Mouse (Mus musculus) spleen, adult 2 months (tissue): ENCODE measurements around the gene Polr2e.

Experiments
- CTCF ChIP-seq: fragments of 200-500 bp; IDR thresholded peaks from 2 replicates; pipeline ENCODE4 v1.5.1; 2011; ENCODE audit warnings: mild to moderate bottlenecking, inconsistent platforms; ENCODE audit not compliant: insufficient read depth, insufficient read length, insufficient replicate concordance; ENCODE audit errors: extremely low read depth
- POLR2A ChIP-seq: fragments of 200-500 bp; IDR thresholded peaks from 2 replicates; pipeline ENCODE4 v1.6.1; 2011; ENCODE audit warnings: low read depth, low read length, inconsistent platforms

DNA sequence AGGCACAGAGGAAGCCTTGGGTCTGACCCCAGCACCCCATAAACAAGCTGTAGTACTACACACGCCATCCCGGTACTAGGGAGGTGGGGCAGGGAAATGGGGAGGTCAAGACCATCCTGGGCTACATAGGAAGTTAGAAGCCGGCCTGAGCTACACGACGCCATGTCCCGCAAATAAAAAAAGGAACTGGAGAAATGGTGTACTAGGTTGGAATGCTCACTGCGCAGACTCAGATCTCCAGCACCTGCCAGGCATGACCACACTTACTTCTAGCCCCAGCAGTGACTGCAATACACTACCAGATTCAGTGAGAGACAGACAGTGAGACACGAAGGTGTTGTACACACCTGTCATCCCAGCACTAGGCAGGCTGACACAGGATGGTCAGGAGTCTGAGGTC lies 47.9 kb upstream of the Polr2e start:
- no peak for TF ChIP-seq POLR2A
- TF ChIP-seq CTCF, result no peak
